Mouse (Mus musculus): ENCODE data around the gene Unc5cl.

GRCm38 (mm10) chr17:48545223-48545943, 90.7 kb downstream of the Unc5cl start:
- TF ChIP-seq CTCF (IDR thresholded peaks at IDR 0.05; ENCODE audit: low read depth), result no peak
- TF ChIP-seq EP300 (IDR thresholded peaks at IDR 0.05; ENCODE audit: low read depth), result no peak
